Mouse (Mus musculus): Measurements from ENCODE around the gene Dab2. TPM values are rescaled to one million over a fixed set of nuclear protein-coding genes. Genes with fewer than 3 reads are reported as not detected.

Dab2 gene
- polyA plus RNA-seq, 1 experiment from 2014 or later: 81.5 TPM

DNA sequence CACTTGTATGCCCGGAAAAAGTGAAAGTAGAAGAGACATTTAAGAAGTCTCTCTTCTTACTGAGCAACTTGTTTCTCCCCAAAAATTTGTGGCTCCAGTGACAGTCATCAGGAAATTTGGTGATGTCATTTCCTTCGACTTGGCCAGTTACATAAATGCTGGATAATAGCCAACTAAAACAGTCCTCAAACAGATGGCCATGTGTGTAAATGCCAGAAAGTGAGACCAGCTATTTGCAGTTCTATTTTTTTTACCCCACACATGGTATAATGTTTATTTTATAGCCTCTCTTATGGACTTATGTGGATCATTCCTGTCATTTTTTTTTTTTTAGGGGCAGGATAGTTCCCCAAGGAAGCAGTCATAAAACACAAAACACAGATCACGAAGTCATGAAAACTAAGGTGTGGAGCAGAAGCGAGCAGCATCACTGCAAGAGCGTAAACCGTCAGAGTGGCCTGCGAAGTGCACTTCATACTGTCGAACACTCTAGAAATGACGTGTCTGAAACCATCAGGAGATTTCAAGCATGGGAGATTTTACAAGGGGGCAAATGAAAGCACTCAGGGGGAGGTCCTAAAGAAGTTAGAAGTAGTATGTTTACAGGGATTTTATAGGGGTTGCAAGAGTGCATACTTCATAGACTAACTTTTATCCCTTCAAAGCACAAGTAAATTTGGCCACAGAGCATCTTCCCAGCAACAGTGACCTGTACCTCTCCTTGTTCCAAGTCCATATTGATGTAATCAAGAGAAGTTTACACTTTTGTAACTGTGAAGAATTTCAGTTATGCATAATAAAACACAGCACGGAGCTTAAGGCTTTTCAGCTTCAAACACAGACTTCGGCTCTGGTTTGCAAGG lies 20.8 kb upstream of the Dab2 start:
- 63% methylated on average over 11 of the region's 11 CpGs for WGBS
- no peak overlapping the region for H3K4me3 ChIP-seq (ENCODE audit: low read depth, low read length)
- no peaks in the 10 kb centered on the region for H3K36me3 ChIP-seq (replicated peaks; ENCODE audit: control insufficient read depth, insufficient read depth, low read depth, low read length)
- no peak overlapping the region for H3K27ac ChIP-seq (replicated peaks; ENCODE audit: low read depth, low read length)
- H3K27me3 ChIP-seq (ENCODE audit: control insufficient read depth, insufficient read depth, low read length): no peaks in the 10 kb centered on the region
- DNase-seq (ENCODE audit: low spot score) (peak; percentile 43), ATAC-seq (replicated peaks; ENCODE audit: insufficient number of reproducible peaks, low FRiP score, low TSS enrichment, low read depth) (no peak)
- H3K9ac ChIP-seq (replicated peaks; ENCODE audit: low read length): no peak overlapping the region
- no peaks in the 10 kb centered on the region for H3K9me3 ChIP-seq (replicated peaks; ENCODE audit: control insufficient read depth, low read length)
- no peak overlapping the region for H3K4me2 ChIP-seq (ENCODE audit: low read depth, low read length)
- H3K4me1 ChIP-seq (ENCODE audit: control insufficient read depth, insufficient read depth, low read length): no peaks in the 10 kb centered on the region

DNA sequence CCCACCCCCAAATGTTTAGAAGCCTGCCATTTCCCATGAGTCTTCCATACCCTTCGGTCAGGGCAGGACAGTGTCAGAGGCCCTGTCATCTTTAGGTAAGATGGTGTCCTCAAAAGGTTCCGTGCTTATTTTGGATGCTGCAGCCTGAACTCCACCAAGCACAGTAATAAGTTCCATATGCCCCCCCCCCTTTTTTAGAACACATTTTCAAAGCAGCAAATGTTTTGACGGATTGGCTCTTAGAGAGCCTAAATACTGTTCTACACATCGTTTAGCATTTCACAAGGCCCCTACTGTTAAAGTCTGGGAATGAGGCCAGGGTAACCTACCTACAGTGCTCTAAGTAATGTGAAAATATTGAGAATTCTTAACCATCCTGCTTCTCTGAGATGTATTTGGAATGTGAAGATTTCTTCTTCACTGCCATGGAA lies 19.6 kb upstream of the Dab2 start:
- Histone ChIP-seq H3K27ac (replicated peaks; ENCODE audit: low read depth, low read length) (no peak overlapping the region), H3K4me1 (ENCODE audit: control insufficient read depth, insufficient read depth, low read length) (no peaks in the 10 kb centered on the region), H3K36me3 (replicated peaks; ENCODE audit: control insufficient read depth, insufficient read depth, low read depth, low read length) (no peaks in the 10 kb centered on the region), H3K9me3 (replicated peaks; ENCODE audit: control insufficient read depth, low read length) (no peaks in the 10 kb centered on the region), H3K27me3 (ENCODE audit: control insufficient read depth, insufficient read depth, low read length) (no peaks in the 10 kb centered on the region), H3K9ac (replicated peaks; ENCODE audit: low read length) (no peak overlapping the region), H3K4me3 (ENCODE audit: low read depth, low read length) (no peak overlapping the region), H3K4me2 (ENCODE audit: low read depth, low read length) (no peak overlapping the region)
- WGBS: 38% methylated on average over 4 of the region's 4 CpGs
- ATAC-seq (replicated peaks; ENCODE audit: insufficient number of reproducible peaks, low FRiP score, low TSS enrichment, low read depth) (peak; percentile 65; the same call in 1 of the 2 replicates), DNase-seq (ENCODE audit: low spot score) (peak; percentile 63)

DNA sequence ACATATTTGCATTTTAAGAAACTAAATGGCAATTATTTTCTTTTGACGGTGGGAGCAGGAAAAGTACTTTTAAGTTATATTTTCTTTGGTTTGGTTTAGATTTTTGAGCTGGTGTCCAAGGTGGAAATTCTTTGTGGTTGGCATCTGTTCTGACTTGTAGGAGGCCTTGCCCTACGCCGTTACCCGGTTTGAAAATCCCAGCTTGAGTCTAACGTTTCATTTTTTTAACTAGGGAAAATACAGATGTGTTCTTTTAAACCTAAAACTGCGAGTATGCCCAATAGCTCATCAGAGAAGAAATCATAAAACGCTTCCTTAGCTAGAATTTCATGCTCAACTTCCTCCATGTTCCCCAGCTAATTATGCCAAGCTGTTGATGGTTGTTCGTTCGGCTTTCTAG lies 16.3 kb upstream of the Dab2 start:
- H3K9me3 ChIP-seq (replicated peaks; ENCODE audit: control insufficient read depth, low read length): no peaks in the 10 kb centered on the region
- no peak for DNase-seq (ENCODE audit: low spot score)
- no peak for ATAC-seq (replicated peaks; ENCODE audit: insufficient number of reproducible peaks, low FRiP score, low TSS enrichment, low read depth)
- H3K36me3 ChIP-seq (replicated peaks; ENCODE audit: control insufficient read depth, insufficient read depth, low read depth, low read length): no peaks in the 10 kb centered on the region
- H3K27me3 ChIP-seq (ENCODE audit: control insufficient read depth, insufficient read depth, low read length): no peaks in the 10 kb centered on the region
- H3K9ac ChIP-seq (replicated peaks; ENCODE audit: low read length): no peak overlapping the region
- no peaks in the 10 kb centered on the region for H3K4me1 ChIP-seq (ENCODE audit: control insufficient read depth, insufficient read depth, low read length)
- 60% methylated on average over 9 of the region's 9 CpGs for WGBS
- no peak overlapping the region for H3K27ac ChIP-seq (replicated peaks; ENCODE audit: low read depth, low read length)
- H3K4me2 ChIP-seq (ENCODE audit: low read depth, low read length): no peak overlapping the region
- no peak overlapping the region for H3K4me3 ChIP-seq (ENCODE audit: low read depth, low read length)

DNA sequence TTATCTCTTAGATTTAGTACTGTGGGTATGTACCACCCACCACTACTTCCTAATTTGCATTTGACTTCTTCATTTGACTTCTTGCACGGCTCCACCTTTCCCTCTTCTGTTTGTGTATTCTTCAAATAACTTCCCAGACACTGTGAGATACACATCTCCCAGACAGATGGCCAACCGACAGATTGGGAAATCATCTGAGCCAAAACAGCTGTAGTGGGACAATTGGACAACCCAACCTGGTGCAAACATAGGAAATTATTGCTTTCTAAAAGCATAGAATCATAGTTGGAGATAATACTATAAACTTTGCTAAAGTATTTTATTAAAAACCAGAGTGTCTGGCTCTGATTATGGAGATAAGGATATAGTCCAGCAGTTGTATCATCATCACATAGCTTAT lies 3.5 kb upstream of the Dab2 start:
- Histone ChIP-seq H3K27me3 (ENCODE audit: control insufficient read depth, insufficient read depth, low read length) (no peaks in the 10 kb centered on the region), H3K4me2 (ENCODE audit: low read depth, low read length) (no peak overlapping the region), H3K4me3 (ENCODE audit: low read depth, low read length) (no peak overlapping the region), H3K27ac (replicated peaks; ENCODE audit: low read depth, low read length) (no peak overlapping the region), H3K9me3 (replicated peaks; ENCODE audit: control insufficient read depth, low read length) (no peaks in the 10 kb centered on the region), H3K36me3 (replicated peaks; ENCODE audit: control insufficient read depth, insufficient read depth, low read depth, low read length) (no peaks in the 10 kb centered on the region), H3K9ac (replicated peaks; ENCODE audit: low read length) (no peak overlapping the region), H3K4me1 (ENCODE audit: control insufficient read depth, insufficient read depth, low read length) (no peaks in the 10 kb centered on the region)
- no peak for ATAC-seq (replicated peaks; ENCODE audit: insufficient number of reproducible peaks, low FRiP score, low TSS enrichment, low read depth)
- no peak for DNase-seq (ENCODE audit: low spot score)
- 74% methylated on average over 2 of the region's 2 CpGs for WGBS

GRCm38 (mm10) chr15:6298726-6299125 lies 862 bp upstream of the Dab2 start:
- Histone ChIP-seq H3K27me3 (ENCODE audit: control insufficient read depth, insufficient read depth, low read length) (no peaks in the 10 kb centered on the region), H3K27ac (replicated peaks; ENCODE audit: low read depth, low read length) (no peak overlapping the region), H3K4me2 (ENCODE audit: low read depth, low read length) (no peak overlapping the region), H3K9me3 (replicated peaks; ENCODE audit: control insufficient read depth, low read length) (no peaks in the 10 kb centered on the region), H3K4me3 (ENCODE audit: low read depth, low read length) (no peak overlapping the region), H3K9ac (replicated peaks; ENCODE audit: low read length) (no peak overlapping the region), H3K4me1 (ENCODE audit: control insufficient read depth, insufficient read depth, low read length) (no peaks in the 10 kb centered on the region), H3K36me3 (replicated peaks; ENCODE audit: control insufficient read depth, insufficient read depth, low read depth, low read length) (no peaks in the 10 kb centered on the region)
- DNase-seq (ENCODE audit: low spot score) (no peak), ATAC-seq (replicated peaks; ENCODE audit: insufficient number of reproducible peaks, low FRiP score, low TSS enrichment, low read depth) (no peak)
- 84% methylated on average over 3 of the region's 3 CpGs for WGBS

DNA sequence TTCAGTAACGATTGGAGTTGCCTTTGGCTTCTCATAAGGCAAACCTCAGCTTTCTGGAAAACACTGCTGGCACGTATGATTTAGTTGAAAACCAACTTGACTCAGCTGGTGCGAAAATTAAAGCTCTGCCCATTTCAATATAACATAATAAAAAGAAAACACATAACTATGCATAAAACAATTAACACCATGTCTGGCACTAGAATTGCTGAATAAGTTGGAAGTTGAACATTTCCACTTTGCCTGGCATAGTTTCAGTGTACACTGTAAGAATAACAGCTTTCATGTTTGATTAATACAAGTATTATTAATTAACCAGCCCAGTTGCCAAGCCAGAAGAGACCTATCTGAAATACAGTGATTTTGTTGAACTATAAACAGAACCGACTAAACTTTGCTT lies 2.6 kb downstream of the Dab2 start:
- Histone ChIP-seq H3K4me3 (ENCODE audit: low read depth, low read length) (no peak overlapping the region), H3K4me2 (ENCODE audit: low read depth, low read length) (no peak overlapping the region), H3K4me1 (ENCODE audit: control insufficient read depth, insufficient read depth, low read length) (no peaks in the 10 kb centered on the region), H3K36me3 (replicated peaks; ENCODE audit: control insufficient read depth, insufficient read depth, low read depth, low read length) (no peaks in the 10 kb centered on the region), H3K27me3 (ENCODE audit: control insufficient read depth, insufficient read depth, low read length) (no peaks in the 10 kb centered on the region), H3K27ac (replicated peaks; ENCODE audit: low read depth, low read length) (no peak overlapping the region), H3K9me3 (replicated peaks; ENCODE audit: control insufficient read depth, low read length) (no peaks in the 10 kb centered on the region), H3K9ac (replicated peaks; ENCODE audit: low read length) (no peak overlapping the region)
- ATAC-seq (replicated peaks; ENCODE audit: insufficient number of reproducible peaks, low FRiP score, low TSS enrichment, low read depth) (no peak), DNase-seq (ENCODE audit: low spot score) (no peak)
- WGBS: 90% methylated on average over 4 of the region's 4 CpGs

DNA sequence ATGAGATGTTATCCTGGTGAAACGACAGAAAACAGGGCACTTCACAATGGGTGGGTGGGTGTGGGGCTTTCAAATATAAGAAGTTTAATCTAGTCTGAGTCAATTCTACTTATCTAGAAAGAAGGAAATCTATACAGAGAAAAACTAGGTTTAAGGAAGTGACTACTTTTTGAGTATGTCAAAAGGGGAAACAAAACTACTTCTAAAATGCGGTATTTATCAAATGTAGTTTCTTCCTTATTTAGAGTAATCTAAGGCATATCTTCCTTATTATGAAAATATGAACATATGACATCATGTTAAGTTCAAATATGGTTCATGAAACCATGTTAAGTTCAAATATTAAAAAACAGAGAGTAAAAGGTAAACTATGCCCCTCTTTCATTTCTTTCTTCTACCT lies 4.2 kb downstream of the Dab2 start:
- Histone ChIP-seq H3K27me3 (ENCODE audit: control insufficient read depth, insufficient read depth, low read length) (no peaks in the 10 kb centered on the region), H3K9me3 (replicated peaks; ENCODE audit: control insufficient read depth, low read length) (no peaks in the 10 kb centered on the region), H3K4me3 (ENCODE audit: low read depth, low read length) (no peak overlapping the region), H3K27ac (replicated peaks; ENCODE audit: low read depth, low read length) (no peak overlapping the region), H3K4me2 (ENCODE audit: low read depth, low read length) (no peak overlapping the region), H3K9ac (replicated peaks; ENCODE audit: low read length) (no peak overlapping the region), H3K4me1 (ENCODE audit: control insufficient read depth, insufficient read depth, low read length) (no peaks in the 10 kb centered on the region), H3K36me3 (replicated peaks; ENCODE audit: control insufficient read depth, insufficient read depth, low read depth, low read length) (no peaks in the 10 kb centered on the region)
- ATAC-seq (replicated peaks; ENCODE audit: insufficient number of reproducible peaks, low FRiP score, low TSS enrichment, low read depth) (no peak), DNase-seq (ENCODE audit: low spot score) (no peak)
- 87% methylated on average over 2 of the region's 2 CpGs for WGBS

GRCm38 (mm10) chr15:6309633-6310032 lies 10.0 kb downstream of the Dab2 start:
- no peak for ATAC-seq (replicated peaks; ENCODE audit: insufficient number of reproducible peaks, low FRiP score, low TSS enrichment, low read depth)
- 90% methylated on average over 3 of the region's 3 CpGs for WGBS

More at GRCm38 (mm10) chr15:6309633-6310032, 10.0 kb downstream of the Dab2 start:
- Histone ChIP-seq H3K27ac (replicated peaks; ENCODE audit: low read depth, low read length) (no peak overlapping the region), H3K4me1 (ENCODE audit: control insufficient read depth, insufficient read depth, low read length) (no peaks in the 10 kb centered on the region), H3K9me3 (replicated peaks; ENCODE audit: control insufficient read depth, low read length) (no peaks in the 10 kb centered on the region), H3K4me3 (ENCODE audit: low read depth, low read length) (no peak overlapping the region), H3K36me3 (replicated peaks; ENCODE audit: control insufficient read depth, insufficient read depth, low read depth, low read length) (no peaks in the 10 kb centered on the region), H3K9ac (replicated peaks; ENCODE audit: low read length) (no peak overlapping the region), H3K4me2 (ENCODE audit: low read depth, low read length) (no peak overlapping the region), H3K27me3 (ENCODE audit: control insufficient read depth, insufficient read depth, low read length) (no peaks in the 10 kb centered on the region)
- no peak for DNase-seq (ENCODE audit: low spot score)

Data from embryonic facial prominence, embryonic 11.5 days (tissue).